ENCODE assay signal across 31 mouse cellular contexts in the genomic region with DNA sequence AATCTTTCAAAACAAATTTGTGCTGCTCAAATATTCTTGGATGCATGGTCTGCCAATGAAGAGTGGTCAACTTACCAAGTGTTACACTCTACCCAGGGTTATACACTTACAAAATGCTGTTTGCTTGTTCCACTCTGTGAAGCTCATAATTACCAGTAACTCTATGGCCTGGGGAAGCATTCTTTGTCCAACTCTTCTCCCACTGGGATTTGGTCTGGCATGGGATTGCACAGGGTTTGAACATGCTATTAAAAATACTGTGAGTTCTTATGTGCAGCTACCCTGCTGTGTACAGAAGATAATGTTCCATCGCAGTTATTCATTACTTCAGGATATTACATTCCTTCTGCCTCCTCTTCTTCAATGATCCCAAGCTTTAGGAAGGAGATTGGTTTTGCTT. TPM values are rescaled to one million over a fixed set of nuclear protein-coding genes. Genes with fewer than 3 reads are reported as not detected.
A peak's percentile ranks its signal among the peaks of the same experiment; 100 is the strongest.
DNase-seq lines count a peak whose midpoint lies in the region; ATAC-seq and TF ChIP-seq lines count a peak whose summit lies in the region.
"Had no signal": no experiment of that assay in that cellular context is flagged by ENCODE, and none has a peak within 500 bp of the region (broad histone marks: within the 10 kb centered on the region; RNA-seq: fewer than 3 reads in every experiment).

No protein-coding gene starts in this region.

- H3K79me2 ChIP-seq in heart, adult 2 months (replicated peaks; ENCODE audit: control insufficient read depth, insufficient read depth, low read length): no peaks in the 10 kb centered on the region

- no peak for TF ChIP-seq EP300 in heart, adult 2 months (IDR thresholded peaks at IDR 0.05; ENCODE audit: insufficient read depth, low read depth, low read length)

- H3K4me3 ChIP-seq in heart, adult 2 months: no peak overlapping the region
- H3K4me3 ChIP-seq in heart, embryonic 10.5 days: no peak overlapping the region
- no peak overlapping the region for H3K4me3 ChIP-seq in hindbrain, postnatal 0 days (ENCODE audit: low read length)
- no peak overlapping the region for H3K4me3 ChIP-seq in hindbrain, embryonic 11.5 days (ENCODE audit: low read depth, low read length)
- H3K4me3 ChIP-seq: embryonic facial prominence, embryonic 15.5 days; heart, embryonic 15.5 days; hindbrain, embryonic 12.5 days; kidney, embryonic 15.5 days had no signal

- H3K27me3 ChIP-seq in heart, adult 2 months (ENCODE audit: control insufficient read depth, insufficient read depth, low read length): no peaks in the 10 kb centered on the region
- H3K27me3 ChIP-seq in heart, embryonic 10.5 days (ENCODE audit: insufficient read depth, poor library complexity, severe bottlenecking): no peaks in the 10 kb centered on the region
- no peaks in the 10 kb centered on the region for H3K27me3 ChIP-seq in hindbrain, postnatal 0 days (ENCODE audit: insufficient read depth, low read length)
- no peaks in the 10 kb centered on the region for H3K27me3 ChIP-seq in hindbrain, embryonic 11.5 days (ENCODE audit: control insufficient read depth, insufficient read depth, low read length)
- H3K27me3 ChIP-seq: embryonic facial prominence, embryonic 15.5 days; heart, embryonic 15.5 days; hindbrain, embryonic 12.5 days; kidney, embryonic 15.5 days had no signal

- 63% methylated on average over 1 of the region's 1 CpGs for WGBS in heart, adult 2 months
- 85% methylated on average over 1 of the region's 1 CpGs for WGBS in heart, embryonic 10.5 days
- 54% methylated on average over 1 of the region's 1 CpGs for WGBS in hindbrain, postnatal 0 days
- 90% methylated on average over 1 of the region's 1 CpGs for WGBS in hindbrain, embryonic 11.5 days

- TF ChIP-seq POLR2A in heart, adult 2 months (IDR thresholded peaks at IDR 0.05; ENCODE audit: insufficient read depth, low read depth, low read length): no peak

- intact Hi-C loops in heart, adult 2 months (cut with DNase I): no loop called here

- H3K9me3 ChIP-seq in heart, embryonic 10.5 days: no peaks in the 10 kb centered on the region
- H3K9me3 ChIP-seq in hindbrain, postnatal 0 days (ENCODE audit: low read length): no peaks in the 10 kb centered on the region
- no peaks in the 10 kb centered on the region for H3K9me3 ChIP-seq in hindbrain, embryonic 11.5 days (ENCODE audit: control insufficient read depth, low read length)
- H3K9me3 ChIP-seq: embryonic facial prominence, embryonic 15.5 days; heart, embryonic 15.5 days; hindbrain, embryonic 12.5 days; kidney, embryonic 15.5 days had no signal

- H3K4me2 ChIP-seq in hindbrain, postnatal 0 days (ENCODE audit: low read depth, low read length): no peak overlapping the region
- H3K4me2 ChIP-seq in hindbrain, embryonic 11.5 days (replicated peaks; ENCODE audit: low read depth, low read length): no peak overlapping the region
- H3K4me2 ChIP-seq: embryonic facial prominence, embryonic 15.5 days; heart, embryonic 15.5 days; hindbrain, embryonic 12.5 days; kidney, embryonic 15.5 days had no signal

- ATAC-seq in hindbrain, postnatal 0 days: no peak
- no peak for ATAC-seq in hindbrain, embryonic 11.5 days (ENCODE audit: low FRiP score)
- ATAC-seq: forebrain, embryonic 14.5 days had no signal

- no peaks in the 10 kb centered on the region for H3K4me1 ChIP-seq in heart, adult 2 months (ENCODE audit: control insufficient read depth, insufficient read depth, low read length)
- H3K4me1 ChIP-seq in heart, embryonic 10.5 days: no peaks in the 10 kb centered on the region
- no peaks in the 10 kb centered on the region for H3K4me1 ChIP-seq in hindbrain, postnatal 0 days (ENCODE audit: insufficient read depth, low read length)
- no peaks in the 10 kb centered on the region for H3K4me1 ChIP-seq in hindbrain, embryonic 11.5 days (replicated peaks; ENCODE audit: control insufficient read depth, insufficient read depth, low read length)
- H3K4me1 ChIP-seq: embryonic facial prominence, embryonic 15.5 days; heart, embryonic 15.5 days; hindbrain, embryonic 12.5 days; kidney, embryonic 15.5 days had no signal

- H3K9ac ChIP-seq in heart, adult 2 months (ENCODE audit: low read depth, low read length): no peak overlapping the region
- H3K9ac ChIP-seq in hindbrain, postnatal 0 days (replicated peaks; ENCODE audit: low read length): no peak overlapping the region
- H3K9ac ChIP-seq in hindbrain, embryonic 11.5 days (ENCODE audit: low read depth, low read length): no peak overlapping the region
- H3K9ac ChIP-seq: embryonic facial prominence, embryonic 15.5 days; heart, embryonic 15.5 days; hindbrain, embryonic 12.5 days; kidney, embryonic 15.5 days had no signal

- peak; percentile 38 for DNase-seq in adrenal gland, postnatal 14 days
- DNase-seq in adrenal gland, adult 8-10 months: no peak
- DNase-seq in heart, adult 2 months: peak; percentile 17 to 29
- DNase-seq in heart, embryonic 10.5 days (ENCODE audit: low spot score): no peak
- DNase-seq in heart, adult 9 months (ENCODE audit: low spot score in 2 of 2): peak; percentile 51 to 59
- no peak for DNase-seq in hindbrain, postnatal 0 days (ENCODE audit: low spot score)
- DNase-seq in hindbrain, embryonic 11.5 days (ENCODE audit: low spot score): no peak
- DNase-seq in cerebellum, adult 9-11 months: no peak
- DNase-seq: cerebellum, adult 18-20 months; cerebellum, postnatal 25 days; kidney, adult 11 months; kidney, postnatal 36 days; layer of hippocampus, postnatal 36 days; thymus, adult 2 months had no signal

- no peak for TF ChIP-seq CTCF in heart, adult 2 months (IDR thresholded peaks at IDR 0.05)
- no peak for TF ChIP-seq CTCF in hindbrain, postnatal 0 days (IDR thresholded peaks at IDR 0.05; ENCODE audit: low read depth)

- no peaks in the 10 kb centered on the region for H3K36me3 ChIP-seq in heart, adult 2 months (ENCODE audit: control insufficient read depth, insufficient read depth, low read length)
- H3K36me3 ChIP-seq in heart, embryonic 10.5 days: no peaks in the 10 kb centered on the region
- H3K36me3 ChIP-seq in hindbrain, postnatal 0 days (ENCODE audit: insufficient read depth, low read length): no peaks in the 10 kb centered on the region
- H3K36me3 ChIP-seq in hindbrain, embryonic 11.5 days (ENCODE audit: control insufficient read depth, insufficient read depth, low read length): no peaks in the 10 kb centered on the region
- H3K36me3 ChIP-seq: embryonic facial prominence, embryonic 15.5 days; heart, embryonic 15.5 days; hindbrain, embryonic 12.5 days; kidney, embryonic 15.5 days had no signal

- no peak overlapping the region for H3K27ac ChIP-seq in heart, adult 2 months
- no peak overlapping the region for H3K27ac ChIP-seq in heart, embryonic 10.5 days
- no peak overlapping the region for H3K27ac ChIP-seq in hindbrain, postnatal 0 days
- H3K27ac ChIP-seq in hindbrain, embryonic 11.5 days (ENCODE audit: low read depth, low read length): no peak overlapping the region
- H3K27ac ChIP-seq: embryonic facial prominence, embryonic 15.5 days; heart, embryonic 15.5 days; hindbrain, embryonic 12.5 days; kidney, embryonic 15.5 days; macrophage; stomach, postnatal 0 days had no signal

RNA-seq across cellular contexts. Expression of gene Ccer1, which starts 5.7 kb away (rescaled TPM):
- total RNA-seq in adrenal gland, postnatal 14 days (2021): not detected in 2 replicates
- total RNA-seq in adrenal gland, adult 8-10 months (2022): not detected
- not detected for total RNA-seq in heart, adult 2 months (2021)
- 0.15 TPM in 1 of 2 replicates, not detected in the other for polyA plus RNA-seq in heart, adult 2 months (2012; rRNA removed)
- polyA plus RNA-seq in heart, embryonic 10.5 days (2016; fragmentation: Nextera tagmentation; extraction: Ambion mirVana): not detected in 2 replicates
- total RNA-seq in hindbrain, postnatal 0 days (2014; rRNA removed): not detected in 2 replicates
- not detected in 2 replicates for polyA plus RNA-seq in hindbrain, postnatal 0 days (2015; fragmentation: Nextera tagmentation; extraction: Ambion mirVana)
- polyA plus RNA-seq in hindbrain, embryonic 11.5 days (2014; fragmentation: Nextera tagmentation; extraction: Ambion mirVana): not detected in 2 replicates
- total RNA-seq: layer of hippocampus, adult 8-10 months; layer of hippocampus, postnatal 36 days; left cerebral cortex, postnatal 10 days; liver, adult 2 months; midbrain, postnatal 0 days had no signal
- polyA plus RNA-seq: embryonic facial prominence, embryonic 15.5 days; forebrain, embryonic 14.5 days; heart, embryonic 15.5 days; kidney, embryonic 15.5 days; limb, embryonic 11.5 days; liver, adult 2 months; liver, embryonic 16.5 days; lung, embryonic 16.5 days; macrophage; midbrain, postnatal 0 days; neural tube, embryonic 14.5 days; small intestine, adult 2 months; stomach, postnatal 0 days; urinary bladder, adult 2 months had no signal

RNA-seq across cellular contexts. Expression of gene C030005K15Rik, which starts 39.4 kb away (rescaled TPM):
- total RNA-seq in adrenal gland, postnatal 14 days (2021): not detected in 2 replicates
- total RNA-seq in adrenal gland, adult 8-10 months (2022): not detected
- total RNA-seq in heart, adult 2 months (2021): not detected
- polyA plus RNA-seq in heart, adult 2 months (2012; rRNA removed): not detected in 2 replicates
- not detected in 2 replicates for polyA plus RNA-seq in heart, embryonic 10.5 days (2016; fragmentation: Nextera tagmentation; extraction: Ambion mirVana)
- total RNA-seq in hindbrain, postnatal 0 days (2014; rRNA removed): not detected in 2 replicates
- polyA plus RNA-seq in hindbrain, postnatal 0 days (2015; fragmentation: Nextera tagmentation; extraction: Ambion mirVana): not detected in 2 replicates
- polyA plus RNA-seq in hindbrain, embryonic 11.5 days (2014; fragmentation: Nextera tagmentation; extraction: Ambion mirVana): not detected in 2 replicates
- total RNA-seq: liver, adult 2 months had no signal
- polyA plus RNA-seq: embryonic facial prominence, embryonic 15.5 days; forebrain, embryonic 14.5 days; heart, embryonic 15.5 days; hindbrain, embryonic 12.5 days; kidney, embryonic 15.5 days; limb, embryonic 11.5 days; liver, adult 2 months; liver, embryonic 16.5 days; lung, embryonic 16.5 days; macrophage; midbrain, postnatal 0 days; neural tube, embryonic 14.5 days; small intestine, adult 2 months; stomach, postnatal 0 days; thymus, adult 2 months; urinary bladder, adult 2 months had no signal

RNA-seq across cellular contexts. Expression of gene Epyc, which starts 43.3 kb away (rescaled TPM):
- 0.19 and 0.49 TPM in 2 replicates for total RNA-seq in adrenal gland, postnatal 14 days (2021)
- total RNA-seq in adrenal gland, adult 8-10 months (2022): under 1 TPM in 3 of 4 experiments, not detected in 1; 0.18 to 0.23 (median 0.21) TPM
- under 1 TPM; 0.42 to 0.61 TPM for total RNA-seq in heart, adult 2 months (2021)
- 0.70 and 1.9 TPM in 2 replicates for polyA plus RNA-seq in heart, adult 2 months (2012; rRNA removed)
- 0.18 and 0.29 TPM in 2 replicates for polyA plus RNA-seq in heart, embryonic 10.5 days (2016; fragmentation: Nextera tagmentation; extraction: Ambion mirVana)
- total RNA-seq in hindbrain, postnatal 0 days (2014; rRNA removed): 0.16 TPM in 1 of 2 replicates, not detected in the other
- polyA plus RNA-seq in hindbrain, postnatal 0 days (2015; fragmentation: Nextera tagmentation; extraction: Ambion mirVana): 0.25 and 0.33 TPM in 2 replicates
- polyA plus RNA-seq in hindbrain, embryonic 11.5 days (2014; fragmentation: Nextera tagmentation; extraction: Ambion mirVana): 1.8 and 2.1 TPM in 2 replicates
- total RNA-seq: layer of hippocampus, postnatal 36 days had no signal
- polyA plus RNA-seq: liver, adult 2 months; liver, embryonic 16.5 days; macrophage; neural tube, embryonic 14.5 days; small intestine, adult 2 months had no signal

Comparison
In these comparisons a context has a peak if more than half of its experiments do, and no peak if none do; other contexts are left out.
1. DNase-seq: peak in adrenal gland, postnatal 14 days (single experiment), heart, adult 2 months (2 of 2) and heart, adult 9 months (2 of 2); none in adrenal gland, adult 8-10 months (single experiment), heart, embryonic 10.5 days (single experiment), hindbrain, postnatal 0 days (single experiment), hindbrain, embryonic 11.5 days (single experiment) and cerebellum, adult 9-11 months (single experiment).